Mouse (Mus musculus) gastrocnemius, postnatal 10 days (tissue): ENCODE data around the gene Dgkk. TPM values are rescaled to one million over a fixed set of nuclear protein-coding genes. Genes with fewer than 3 reads are reported as not detected.
"Not testable (repeated sequence)": the region's sequence is repeated elsewhere in the genome, so short reads cannot be mapped to it uniquely, and the experiment has no call there.

Experiments
- DNase-seq: peaks from one replicate; pipeline ENCODE4 v3.0.0; 2021; ENCODE audit warnings: mixed read lengths
- long read RNA-seq, 2 experiments: library from polyadenylated mRNA; stranded (forward); transcript quantifications; one replicate each; pipeline ENCODE4 v2.0.0; 2021
- total RNA-seq, 2 experiments: library from RNA; stranded (reverse); gene quantifications; 2 replicates each; pipeline ENCODE4 v1.2.3; 2021

Gene Dgkk
- total RNA-seq = under 1 TPM; 0.09 to 0.23 TPM
- long read RNA-seq, experiment 1 = 0 reads
- long read RNA-seq, experiment 2 = 0 reads

- DNase-seq = not testable (repeated sequence)
Observed at GRCm38 (mm10) chrX:6779006-6779405, at the start of gene Dgkk. Gene Dgkk, plus strand, starts transcription at chrX:6779306.

DNA sequence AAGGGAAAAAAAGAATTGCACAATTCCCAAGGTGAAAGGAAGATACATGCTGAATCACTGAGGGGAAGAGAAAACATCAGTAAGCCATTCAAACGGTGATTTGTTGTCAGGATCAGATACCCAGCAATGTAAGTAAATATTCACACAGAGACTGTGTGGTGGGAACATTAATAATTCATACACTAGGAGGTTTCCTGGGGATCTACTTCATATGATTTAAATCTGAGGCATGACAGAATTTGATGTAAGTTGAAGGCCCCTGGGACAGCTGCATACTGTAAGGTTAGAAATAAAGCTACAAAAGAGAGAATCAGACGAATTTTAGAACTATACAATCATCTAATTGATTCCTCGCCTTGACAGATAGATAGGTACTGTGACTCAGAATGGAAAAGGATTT lies 45.1 kb upstream of the Dgkk start:
- DNase-seq = no peak

- DNase-seq = no peak
Observed at GRCm38 (mm10) chrX:6750714-6751113, 28.4 kb upstream of the Dgkk start.

GRCm38 (mm10) chrX:6751549-6752047 lies 27.5 kb upstream of the Dgkk start:
- DNase-seq = no peak

GRCm38 (mm10) chrX:6777489-6778249 lies 1.4 kb upstream of the Dgkk start:
- no peak for DNase-seq

GRCm38 (mm10) chrX:6778250-6778637 lies 862 bp upstream of the Dgkk start:
- DNase-seq = peak; percentile 6

DNA sequence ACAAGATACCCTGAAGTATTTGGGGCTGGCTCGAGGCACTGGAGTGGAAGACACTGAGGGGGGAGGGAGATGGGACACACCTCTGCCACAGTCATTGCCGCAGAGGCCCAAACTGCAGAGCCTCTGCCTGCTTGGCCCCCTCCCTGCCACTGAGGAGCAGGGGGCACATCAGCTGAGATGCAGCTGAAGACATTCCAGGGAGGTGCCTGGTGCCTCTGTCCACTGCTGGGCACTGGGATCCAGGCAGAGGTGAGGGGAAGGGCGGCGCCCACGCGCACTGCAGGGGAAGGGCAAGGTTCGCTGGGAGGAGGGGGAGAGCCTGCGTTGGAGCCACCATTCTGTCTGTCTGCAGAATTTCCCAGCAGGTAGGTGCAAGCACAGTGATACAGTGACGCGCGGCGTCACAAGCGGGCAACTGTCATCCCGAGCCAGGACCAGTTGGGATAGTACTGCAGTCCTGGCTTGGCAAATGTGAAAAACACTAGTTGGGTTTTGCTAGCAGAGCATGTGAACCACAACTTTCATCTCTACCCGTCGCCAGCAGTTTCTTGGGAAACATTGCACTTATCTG lies 948 bp downstream of the Dgkk start:
- DNase-seq = no peak

GRCm38 (mm10) chrX:6832553-6832952 lies 53.4 kb downstream of the Dgkk start:
- DNase-seq = no peak

GRCm38 (mm10) chrX:6853466-6853865 lies 74.4 kb downstream of the Dgkk start:
- DNase-seq = no peak

- no peak for DNase-seq
Observed at GRCm38 (mm10) chrX:6854136-6854535, 75.0 kb downstream of the Dgkk start.

DNA sequence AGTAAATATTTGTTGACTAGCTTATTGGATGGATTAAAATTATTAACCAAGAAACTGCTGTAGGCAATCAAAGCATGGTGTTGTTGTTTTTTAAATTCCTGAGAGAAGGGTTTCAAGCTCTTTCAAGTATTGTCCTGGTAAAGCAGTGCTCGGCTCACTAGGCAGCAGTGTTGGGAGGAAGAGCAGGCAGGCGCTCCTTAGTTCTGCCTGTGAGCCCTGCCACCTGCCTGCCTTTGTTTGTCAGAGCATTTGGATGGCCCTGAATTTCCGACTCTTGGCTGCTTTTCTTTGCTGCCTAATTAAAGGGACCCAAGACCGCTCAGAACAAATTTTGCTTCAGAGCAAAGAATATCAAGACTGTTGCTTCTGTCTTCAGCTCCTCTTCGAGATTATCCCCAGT lies 114.8 kb downstream of the Dgkk start:
- no peak for DNase-seq

DNA sequence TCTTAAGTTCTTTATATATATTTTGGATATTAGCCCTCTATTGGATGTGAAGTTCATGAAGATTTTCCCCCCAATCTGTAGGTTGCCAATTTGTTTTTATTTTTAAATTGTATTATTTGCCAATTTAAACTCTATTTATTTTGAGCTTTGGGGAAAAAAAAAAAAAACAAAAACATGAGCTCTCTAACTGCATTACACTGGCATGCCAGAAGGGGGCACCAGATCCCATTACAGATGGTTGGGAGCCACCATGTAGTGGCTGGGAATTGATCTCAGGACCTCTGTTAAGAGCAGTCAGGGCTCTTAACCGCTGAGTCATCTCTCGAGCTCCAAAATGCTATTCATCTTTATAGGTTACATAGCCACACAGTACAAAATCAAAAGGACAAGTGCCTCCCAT lies 131.9 kb downstream of the Dgkk start:
- DNase-seq = no peak

DNA sequence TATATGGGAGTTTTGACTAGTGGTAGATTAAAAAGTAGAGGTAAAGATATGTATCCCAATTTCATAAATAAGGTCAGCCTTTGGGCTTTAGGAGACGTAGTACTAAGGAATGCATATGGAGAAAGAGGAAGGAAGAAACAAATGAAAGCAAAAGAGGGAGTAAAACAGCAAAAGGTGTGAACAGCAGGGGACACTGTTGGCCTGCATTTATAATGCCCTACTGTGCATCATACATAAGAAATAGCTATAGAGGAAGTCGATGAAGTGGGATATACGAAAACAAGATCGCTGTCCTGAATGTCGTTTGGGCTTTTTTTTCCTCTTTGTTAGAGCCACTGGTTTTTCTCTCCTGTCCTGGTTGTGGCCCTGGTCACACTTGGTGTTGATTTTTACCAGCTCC lies 143.1 kb downstream of the Dgkk start:
- DNase-seq = peak; percentile 4

GRCm38 (mm10) chrX:6926224-6926623 lies 147.1 kb downstream of the Dgkk start:
- DNase-seq = no peak

- no peak for DNase-seq
Observed at GRCm38 (mm10) chrX:6968598-6968997, 189.5 kb downstream of the Dgkk start.

DNA sequence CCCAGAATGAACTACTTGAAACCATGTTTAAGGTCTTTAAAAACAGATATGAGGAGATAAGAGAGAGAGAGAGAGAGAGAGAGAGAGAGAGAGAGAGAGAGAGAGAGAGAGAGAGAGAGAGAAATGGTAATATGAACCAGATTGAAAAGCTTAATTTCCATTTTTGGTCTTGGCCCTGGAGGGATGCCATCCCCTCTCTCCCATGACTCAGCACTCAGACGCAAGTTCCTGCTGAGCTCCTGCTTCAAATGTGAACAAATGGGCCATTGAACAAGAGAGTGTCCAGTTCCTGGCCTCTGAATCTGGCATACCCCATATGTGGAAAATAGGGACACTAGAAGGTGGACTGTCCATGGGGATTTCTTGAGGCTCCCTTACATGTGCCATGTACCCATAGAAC lies 192.8 kb downstream of the Dgkk start:
- no peak for DNase-seq

DNA sequence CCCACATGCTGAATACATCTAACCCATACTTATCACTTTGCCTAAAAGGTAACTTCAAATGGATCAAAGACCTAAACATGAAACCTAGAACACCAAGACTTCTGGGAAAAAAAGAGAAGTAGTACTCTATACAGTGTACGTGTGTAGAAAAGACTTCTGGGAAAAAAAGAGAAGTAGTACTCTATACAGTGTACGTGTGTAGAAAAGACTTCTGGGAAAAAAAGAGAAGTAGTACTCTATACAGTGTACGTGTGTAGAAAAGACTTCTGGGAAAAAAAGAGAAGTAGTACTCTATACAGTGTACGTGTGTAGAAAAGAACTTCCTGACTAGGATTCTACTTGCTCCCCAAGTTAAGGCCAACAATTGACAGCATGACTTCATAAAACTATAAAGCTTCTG lies 204.8 kb downstream of the Dgkk start:
- not testable (repeated sequence) for DNase-seq
